8 mouse cellular contexts compared by ENCODE assay signal in the genomic region with DNA sequence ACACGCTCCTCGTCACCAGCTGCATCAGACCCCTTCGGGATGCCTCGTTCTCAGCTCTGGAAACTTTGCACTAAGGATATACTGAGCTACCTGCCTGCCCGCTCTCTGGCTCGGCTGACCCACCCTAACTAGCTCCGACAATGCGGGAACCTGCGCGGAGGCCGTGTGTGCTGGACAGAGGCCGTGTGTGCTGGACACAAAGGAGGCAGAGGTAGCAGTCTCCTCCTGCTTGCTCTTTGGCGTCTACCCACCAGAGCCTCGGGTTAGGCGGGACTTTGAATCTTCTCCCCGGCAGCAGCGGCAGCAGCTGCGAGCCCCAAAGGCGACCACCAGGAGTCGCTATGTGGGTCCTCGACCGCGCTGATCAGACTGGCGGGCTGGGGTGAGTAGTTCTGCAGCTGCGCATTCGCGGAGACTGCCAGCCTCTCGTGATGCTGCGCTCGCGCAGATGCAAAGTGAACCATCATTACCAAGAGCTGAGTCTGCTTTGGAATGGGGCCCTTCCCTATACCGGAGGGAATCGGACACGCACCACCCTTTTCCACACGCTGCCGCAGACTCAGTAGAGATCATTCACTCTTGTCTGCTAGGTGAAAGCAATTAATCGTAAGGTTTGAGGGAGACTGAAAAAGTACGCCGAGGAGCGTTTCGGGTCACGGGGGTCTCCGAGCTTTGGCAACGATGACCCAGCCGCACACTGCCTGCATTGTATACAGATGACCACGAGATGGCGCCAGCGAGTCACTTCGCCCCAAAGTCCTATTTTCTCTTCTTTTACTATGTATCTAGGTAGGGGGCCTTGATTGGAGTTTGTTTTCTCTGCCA. TPM values are rescaled to one million over a fixed set of nuclear protein-coding genes. Genes with fewer than 3 reads are reported as not detected.
DNase-seq lines count a peak whose midpoint lies in the region; ATAC-seq and TF ChIP-seq lines count a peak whose summit lies in the region.

No protein-coding gene starts in this region.

- ATAC-seq in activated CD4-positive, CD25-positive, alpha-beta regulatory T cell, adult 4 months = peak; percentile 80
- peak; percentile 88 for ATAC-seq in common myeloid progenitor, adult 5-6 weeks (replicated peaks; ENCODE audit: low read depth, poor library complexity, severe bottlenecking)
- peak; percentile 98 for ATAC-seq in hindbrain, postnatal 0 days

- no peaks in the 10 kb centered on the region for H3K79me2 ChIP-seq in macrophage (ENCODE audit: inconsistent target)

- under 1% methylated on average over 49 of the region's 49 CpGs for WGBS in hindbrain, postnatal 0 days
- WGBS in macrophage (ENCODE audit: missing documents) = 2% methylated on average over 41 of the region's 49 CpGs

- H3K27ac ChIP-seq in gastrocnemius, adult 2 months = peak overlapping the region; percentile 81
- H3K27ac ChIP-seq in hindbrain, postnatal 0 days = peak overlapping the region; percentile 83
- H3K27ac ChIP-seq in left cerebral cortex, adult 2 months = peak overlapping the region; percentile 89
- H3K27ac ChIP-seq in macrophage = peak overlapping the region; percentile 35; the same call in 1 of the 2 replicates

- H3K9me3 ChIP-seq in hindbrain, postnatal 0 days (ENCODE audit: low read length) = no peaks in the 10 kb centered on the region

- peak; percentile 93 for DNase-seq in gastrocnemius, adult 2 months
- DNase-seq in hindbrain, postnatal 0 days (ENCODE audit: low spot score) = peak; percentile 97
- peak; percentile 91 for DNase-seq in left cerebral cortex, adult 2 months (ENCODE audit: extremely low spot score in 1 of 2, low spot score in 2 of 2)
- peak; percentile 94 for DNase-seq in right cerebral cortex, adult 18-20 months
- peak; percentile 73 for DNase-seq in urinary bladder, adult 2 months (ENCODE audit: low spot score)

- no peaks in the 10 kb centered on the region for H3K36me3 ChIP-seq in hindbrain, postnatal 0 days (ENCODE audit: insufficient read depth, low read length)
- peaks cover under 1% of the 10 kb centered on the region; the same call in 1 of the 2 replicates for H3K36me3 ChIP-seq in macrophage (ENCODE audit: inconsistent target)

- no peaks in the 10 kb centered on the region for H3K27me3 ChIP-seq in hindbrain, postnatal 0 days (ENCODE audit: insufficient read depth, low read length)

- H3K9ac ChIP-seq in hindbrain, postnatal 0 days (replicated peaks; ENCODE audit: low read length) = peak overlapping the region; percentile 51

- peaks cover 4% of the 10 kb centered on the region; the same call in 1 of the 2 replicates for H3K4me1 ChIP-seq in hindbrain, postnatal 0 days (ENCODE audit: insufficient read depth, low read length)

- TF ChIP-seq CTCF in gastrocnemius, adult 2 months (IDR thresholded peaks at IDR 0.05) = peak; percentile 68
- TF ChIP-seq CTCF in hindbrain, postnatal 0 days (IDR thresholded peaks at IDR 0.05; ENCODE audit: low read depth) = peak; percentile 86
- peak; percentile 57 for TF ChIP-seq CTCF in left cerebral cortex, adult 2 months (IDR thresholded peaks at IDR 0.05)

- H3K4me3 ChIP-seq in gastrocnemius, adult 2 months = peak overlapping the region; percentile 82
- H3K4me3 ChIP-seq in hindbrain, postnatal 0 days (ENCODE audit: low read length) = peak overlapping the region; percentile 42
- peak overlapping the region; percentile 62 for H3K4me3 ChIP-seq in left cerebral cortex, adult 2 months
- peak overlapping the region; percentile 30 for H3K4me3 ChIP-seq in macrophage (ENCODE audit: inconsistent target)

- intact Hi-C loops in gastrocnemius, adult 2 months (cut with DNase I) = loop anchor here (5.0 kb wide), 1 partner anchor 164 kb away; no protein-coding TSS in a partner anchor
- intact Hi-C loops in left cerebral cortex, adult 2 months (cut with DNase I) = loop anchor here (5.0 kb wide), 2 partner anchors 224 to 319 kb away; partner anchors contain the start of gene Ankrd34a

- H3K4me2 ChIP-seq in hindbrain, postnatal 0 days (ENCODE audit: low read depth, low read length) = peak overlapping the region; percentile 80

RNA-seq across cellular contexts. Expression of gene Hist2h2bb, which starts 8.5 kb away (rescaled TPM):
- polyA plus RNA-seq in activated CD4-positive, CD25-positive, alpha-beta regulatory T cell, adult 4 months (2017; shearing (Covaris generic)) = 10 to 100 TPM in 1 of 2 experiments, 1 to 10 TPM in 1; 5.2 to 11.1 TPM
- 6,356 and 6,932 TPM in 2 replicates for total RNA-seq in common myeloid progenitor, adult 5-6 weeks (2017)
- 10 to 100 TPM; 18.6 to 24.8 TPM for total RNA-seq in gastrocnemius, adult 2 months (2021)
- total RNA-seq in hindbrain, postnatal 0 days (2014; rRNA removed) = 234 and 397 TPM in 2 replicates
- 1.4 and 2.4 TPM in 2 replicates for polyA plus RNA-seq in hindbrain, postnatal 0 days (2015; fragmentation: Nextera tagmentation; extraction: Ambion mirVana)
- total RNA-seq in left cerebral cortex, adult 2 months (2021) = 100 to 1,000 TPM; 136 to 154 TPM
- 10 to 100 TPM in 12 of 26 experiments, 1 to 10 TPM in 4, not detected in 10; 4.5 to 55.2 (median 15.6) TPM for total RNA-seq in macrophage (2018; cell fraction: chromatin; rRNA removed)
- 10 to 100 TPM in 25 of 26 experiments, 1 to 10 TPM in 1; 4.5 to 64.0 (median 22.6) TPM for total RNA-seq in macrophage (2018; cell fraction: cytosol; rRNA removed)
- 10 to 100 TPM in 12 of 26 experiments, 1 to 10 TPM in 11, not detected in 3; 3.3 to 98.4 (median 11.5) TPM for total RNA-seq in macrophage (2018; cell fraction: nucleus; rRNA removed)
- not detected in 3 replicates for polyA plus RNA-seq in macrophage (2018)
- polyA plus RNA-seq in urinary bladder, adult 2 months (2012; rRNA removed) = 0.69 TPM in 1 of 2 replicates, not detected in the other

RNA-seq across cellular contexts. Expression of gene Hist2h3b, which starts 9.6 kb away (rescaled TPM):
- 10 to 100 TPM; 23.4 to 32.3 TPM for polyA plus RNA-seq in activated CD4-positive, CD25-positive, alpha-beta regulatory T cell, adult 4 months (2017; shearing (Covaris generic))
- total RNA-seq in common myeloid progenitor, adult 5-6 weeks (2017) = 296 and 352 TPM in 2 replicates
- 10 to 100 TPM in 1 of 2 experiments, 1 to 10 TPM in 1; 7.7 to 11.5 TPM for total RNA-seq in gastrocnemius, adult 2 months (2021)
- 1,585 and 2,263 TPM in 2 replicates for total RNA-seq in hindbrain, postnatal 0 days (2014; rRNA removed)
- 15.7 and 22.9 TPM in 2 replicates for polyA plus RNA-seq in hindbrain, postnatal 0 days (2015; fragmentation: Nextera tagmentation; extraction: Ambion mirVana)
- 10 to 100 TPM; 32.7 to 45.5 TPM for total RNA-seq in left cerebral cortex, adult 2 months (2021)
- 10 to 100 TPM in 13 of 26 experiments, 1 to 10 TPM in 10, not detected in 3; 1.8 to 70.3 (median 11.4) TPM for total RNA-seq in macrophage (2018; cell fraction: chromatin; rRNA removed)
- 100 to 1,000 TPM in 2 of 26 experiments, 10 to 100 TPM in 23, 1 to 10 TPM in 1; 3.3 to 121 (median 38.4) TPM for total RNA-seq in macrophage (2018; cell fraction: cytosol; rRNA removed)
- total RNA-seq in macrophage (2018; cell fraction: nucleus; rRNA removed) = 10 to 100 TPM in 16 of 26 experiments, 1 to 10 TPM in 10; 2.0 to 65.6 (median 12.7) TPM
- not detected in 3 replicates for polyA plus RNA-seq in macrophage (2018)
- 1.9 and 3.2 TPM in 2 replicates for polyA plus RNA-seq in urinary bladder, adult 2 months (2012; rRNA removed)

RNA-seq across cellular contexts. Expression of gene Hist2h4, which starts 14.9 kb away (rescaled TPM):
- polyA plus RNA-seq in activated CD4-positive, CD25-positive, alpha-beta regulatory T cell, adult 4 months (2017; shearing (Covaris generic)) = 1 to 10 TPM; 1.9 to 2.2 TPM
- 101 and 120 TPM in 2 replicates for total RNA-seq in common myeloid progenitor, adult 5-6 weeks (2017)
- 1 to 10 TPM; 5.7 to 6.6 TPM for total RNA-seq in gastrocnemius, adult 2 months (2021)
- total RNA-seq in hindbrain, postnatal 0 days (2014; rRNA removed) = 127 and 159 TPM in 2 replicates
- 10.2 and 10.6 TPM in 2 replicates for polyA plus RNA-seq in hindbrain, postnatal 0 days (2015; fragmentation: Nextera tagmentation; extraction: Ambion mirVana)
- 10 to 100 TPM; 26.8 to 31.9 TPM for total RNA-seq in left cerebral cortex, adult 2 months (2021)
- total RNA-seq in macrophage (2018; cell fraction: chromatin; rRNA removed) = 10 to 100 TPM in 7 of 26 experiments, 1 to 10 TPM in 19; 1.6 to 32.3 (median 3.5) TPM
- total RNA-seq in macrophage (2018; cell fraction: cytosol; rRNA removed) = 10 to 100 TPM in 8 of 26 experiments, 1 to 10 TPM in 18; 2.0 to 18.5 (median 6.1) TPM
- 10 to 100 TPM in 10 of 26 experiments, 1 to 10 TPM in 16; 2.0 to 52.7 (median 8.6) TPM for total RNA-seq in macrophage (2018; cell fraction: nucleus; rRNA removed)
- 0.30 to 0.62 TPM in 2 of 3 replicates, not detected in the other for polyA plus RNA-seq in macrophage (2018)
- polyA plus RNA-seq in urinary bladder, adult 2 months (2012; rRNA removed) = 1.4 and 1.6 TPM in 2 replicates

RNA-seq across cellular contexts. Expression of gene Fcgr1, which starts 15.8 kb away (rescaled TPM):
- not detected for polyA plus RNA-seq in activated CD4-positive, CD25-positive, alpha-beta regulatory T cell, adult 4 months (2017; shearing (Covaris generic))
- not detected in 2 replicates for total RNA-seq in common myeloid progenitor, adult 5-6 weeks (2017)
- under 1 TPM in 1 of 2 experiments, not detected in 1; 0.20 TPM for total RNA-seq in gastrocnemius, adult 2 months (2021)
- 2.6 and 8.4 TPM in 2 replicates for total RNA-seq in hindbrain, postnatal 0 days (2014; rRNA removed)
- 2.1 and 2.4 TPM in 2 replicates for polyA plus RNA-seq in hindbrain, postnatal 0 days (2015; fragmentation: Nextera tagmentation; extraction: Ambion mirVana)
- total RNA-seq in left cerebral cortex, adult 2 months (2021) = 1 to 10 TPM; 2.0 to 2.7 TPM
- total RNA-seq in macrophage (2018; cell fraction: chromatin; rRNA removed) = 100 to 1,000 TPM in 9 of 26 experiments, 10 to 100 TPM in 15, 1 to 10 TPM in 2; 8.7 to 261 (median 62.8) TPM
- total RNA-seq in macrophage (2018; cell fraction: cytosol; rRNA removed) = 100 to 1,000 TPM; 135 to 972 (median 379) TPM
- 100 to 1,000 TPM in 22 of 26 experiments, 10 to 100 TPM in 4; 72.1 to 770 (median 220) TPM for total RNA-seq in macrophage (2018; cell fraction: nucleus; rRNA removed)
- 189 to 290 TPM (median 287 TPM) in 3 replicates for polyA plus RNA-seq in macrophage (2018)
- 4.9 and 5.6 TPM in 2 replicates for polyA plus RNA-seq in urinary bladder, adult 2 months (2012; rRNA removed)

RNA-seq across cellular contexts. Expression of gene Hist2h3c1, which starts 31.5 kb away (rescaled TPM):
- polyA plus RNA-seq in activated CD4-positive, CD25-positive, alpha-beta regulatory T cell, adult 4 months (2017; shearing (Covaris generic)) = not detected
- 2.7 and 18.3 TPM in 2 replicates for total RNA-seq in common myeloid progenitor, adult 5-6 weeks (2017)
- not detected for total RNA-seq in gastrocnemius, adult 2 months (2021)
- not detected in 2 replicates for total RNA-seq in hindbrain, postnatal 0 days (2014; rRNA removed)
- 0.16 TPM in 1 of 2 replicates, not detected in the other for polyA plus RNA-seq in hindbrain, postnatal 0 days (2015; fragmentation: Nextera tagmentation; extraction: Ambion mirVana)
- total RNA-seq in left cerebral cortex, adult 2 months (2021) = not detected
- total RNA-seq in macrophage (2018; cell fraction: chromatin; rRNA removed) = not detected
- 10 to 100 TPM in 4 of 26 experiments, 1 to 10 TPM in 20, under 1 TPM in 2; 0.26 to 13.9 (median 5.0) TPM for total RNA-seq in macrophage (2018; cell fraction: cytosol; rRNA removed)
- total RNA-seq in macrophage (2018; cell fraction: nucleus; rRNA removed) = 1 to 10 TPM in 4 of 26 experiments, under 1 TPM in 2, not detected in 20; 0.60 to 8.0 (median 2.2) TPM
- 1.7 to 8.5 TPM (median 4.8 TPM) in 3 replicates for polyA plus RNA-seq in macrophage (2018)
- not detected in 2 replicates for polyA plus RNA-seq in urinary bladder, adult 2 months (2012; rRNA removed)

Comparison
In these comparisons a context has a peak if more than half of its experiments do, and no peak if none do; other contexts are left out.
1. Peak in every context shown above with its lines: DNase-seq, ATAC-seq, H3K4me3 ChIP-seq and H3K27ac ChIP-seq.
2. H3K27ac ChIP-seq: peak in every context shown above with its lines; median percentile 89 in left cerebral cortex, adult 2 months; 83 in hindbrain, postnatal 0 days; 81 in gastrocnemius, adult 2 months; 35 in macrophage.
3. H3K4me3 ChIP-seq: peak in every context shown above with its lines; median percentile 82 in gastrocnemius, adult 2 months; 62 in left cerebral cortex, adult 2 months; 42 in hindbrain, postnatal 0 days; 30 in macrophage.
4. RNA of gene Hist2h2bb, which starts 8.5 kb away (total RNA-seq): 6,356 to 6,932 TPM in common myeloid progenitor, adult 5-6 weeks; 234 to 397 TPM in hindbrain, postnatal 0 days, 136 to 154 TPM in left cerebral cortex, adult 2 months and 18.6 to 24.8 TPM in gastrocnemius, adult 2 months; every median in the first group is over 10 times any median in the second.